Mouse (Mus musculus) midbrain, embryonic 11.5 days (tissue): ENCODE measurements around the gene Hoxa5. TPM values are rescaled to one million over a fixed set of nuclear protein-coding genes. Genes with fewer than 3 reads are reported as not detected.
A peak's percentile ranks its signal among the peaks of the same experiment; 100 is the strongest.

Source experiments
- ATAC-seq: fragments of 200-750 bp; cut with Nextera tagmentation; 2 replicates; pipeline ENCODE4 v1.8.0; 2017; ENCODE audit warnings: moderate TSS enrichment, moderate library complexity; ENCODE audit not compliant: low FRiP score
- DNase-seq: peaks from one replicate; pipeline ENCODE4 v3.0.0; 2015; ENCODE audit warnings: low spot score; ENCODE audit errors: missing footprints
- H3K27ac ChIP-seq: fragments of 300-500 bp; sonication (generic); 2 replicates; pipeline ENCODE4 v1.5.1; 2014; ENCODE audit warnings: low read depth, low read length
- H3K27me3 ChIP-seq: fragments of 300-500 bp; sonication (generic); 2 replicates; pipeline ENCODE4 v1.6.1; 2014; ENCODE audit warnings: mild to moderate bottlenecking, low read length, moderate library complexity, mixed read lengths; ENCODE audit not compliant: control insufficient read depth, insufficient read depth
- H3K36me3 ChIP-seq: fragments of 300-500 bp; sonication (generic); 2 replicates; pipeline ENCODE4 v1.6.1; 2014; ENCODE audit warnings: mild to moderate bottlenecking, low read length, moderate library complexity, mixed read lengths; ENCODE audit not compliant: control insufficient read depth, insufficient read depth
- H3K4me1 ChIP-seq: fragments of 300-500 bp; sonication (generic); 2 replicates; pipeline ENCODE4 v1.6.1; 2014; ENCODE audit warnings: low read length; ENCODE audit not compliant: control insufficient read depth, insufficient read depth
- H3K4me2 ChIP-seq: fragments of 300-500 bp; sonication (generic); 2 replicates; pipeline ENCODE4 v1.6.1; 2014; ENCODE audit warnings: mild to moderate bottlenecking, moderate library complexity
- H3K4me3 ChIP-seq: fragments of 300-500 bp; sonication (generic); 2 replicates; pipeline ENCODE4 v1.5.1; 2014; ENCODE audit warnings: low read depth, low read length
- H3K9ac ChIP-seq: fragments of 300-500 bp; sonication (generic); 2 replicates; pipeline ENCODE4 v1.6.1; 2014; ENCODE audit warnings: low read length
- H3K9me3 ChIP-seq: fragments of 300-500 bp; sonication (generic); 2 replicates; pipeline ENCODE4 v1.6.1; 2016; ENCODE audit warnings: low read length; ENCODE audit not compliant: control insufficient read depth
- WGBS: fragments of 180-500 bp; shearing (Covaris S2); extraction: QIAGEN DNeasy Blood & Tissue Kit; methylation state at CpG from one replicate; pipeline ENCODE4 v1.1.7; 2014; 5-methylcytosine and 5-hydroxymethylcytosine counted together
- polyA plus RNA-seq: library from polyadenylated mRNA; unstranded; fragments of >200 nt; fragmentation: Nextera tagmentation; extraction: Ambion mirVana; gene quantifications from 2 replicates; pipeline ENCODE4 v1.2.1, GENCODE M21; 2014

Hoxa5 gene
- polyA plus RNA-seq, 1 experiment from 2014 or later: not detected

GRCm38 (mm10) chr6:52229558-52230416 lies 25.4 kb upstream of the Hoxa5 start:
- H3K27me3 ChIP-seq: peaks cover 93% of the 10 kb centered on the region
- H3K4me2 ChIP-seq: no peak overlapping the region
- no peak overlapping the region for H3K27ac ChIP-seq
- H3K9ac ChIP-seq: no peak overlapping the region
- no peaks in the 10 kb centered on the region for H3K9me3 ChIP-seq
- DNase-seq: no peak
- ATAC-seq: no peak
- no peaks in the 10 kb centered on the region for H3K36me3 ChIP-seq
- WGBS: 3% methylated on average over 44 of the region's 44 CpGs
- no peaks in the 10 kb centered on the region; the same call in 1 of the 2 replicates for H3K4me1 ChIP-seq
- no peak overlapping the region for H3K4me3 ChIP-seq

DNA sequence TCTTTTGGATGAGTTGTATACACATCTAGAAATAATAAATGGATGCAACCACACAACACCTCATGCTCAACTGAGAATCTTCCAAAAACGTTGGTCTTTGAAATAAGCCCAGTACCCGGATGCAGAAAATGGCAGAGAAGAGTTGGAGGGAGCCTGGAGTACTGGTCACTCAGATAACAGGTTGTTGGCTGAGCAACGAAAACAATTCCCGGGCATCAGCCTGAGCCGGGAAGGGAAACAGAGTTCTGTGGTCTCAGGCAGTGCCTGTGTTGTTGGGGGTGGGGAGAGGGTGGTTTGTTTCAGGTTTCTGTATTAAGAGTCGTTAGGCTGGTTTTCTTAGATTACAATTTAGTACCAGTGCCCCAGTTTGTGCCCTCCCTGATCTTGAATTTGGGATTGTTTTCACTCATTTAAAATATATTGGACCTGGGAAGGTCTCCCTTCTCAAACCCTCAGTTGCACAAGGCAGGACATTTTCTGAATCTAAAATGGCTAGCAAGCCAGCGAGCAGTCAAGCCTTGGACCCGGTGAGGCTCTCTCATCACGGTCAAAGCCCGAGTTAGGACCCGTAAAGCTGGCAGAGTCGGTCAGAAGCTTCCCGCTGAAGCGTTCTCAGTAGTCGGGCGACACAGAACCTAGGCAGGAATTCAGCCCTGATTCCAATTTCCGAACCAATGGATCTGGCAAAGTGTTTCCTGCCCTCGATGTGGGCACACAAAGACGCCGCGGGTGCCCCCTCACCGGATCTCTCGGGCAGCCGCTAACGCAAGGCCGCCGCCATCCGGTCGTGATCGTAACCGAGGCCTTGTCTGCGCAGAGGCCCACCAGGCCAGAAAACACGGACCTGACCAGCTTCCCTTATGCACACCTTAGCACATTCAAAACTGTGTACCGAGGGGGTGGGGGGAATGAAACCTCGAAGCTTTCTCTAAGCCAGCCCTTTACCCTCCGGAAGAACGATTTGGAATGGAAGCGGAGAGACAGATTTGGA lies 24.4 kb upstream of the Hoxa5 start:
- Histone ChIP-seq H3K4me2 (no peak overlapping the region), H3K27me3 (peaks cover 93% of the 10 kb centered on the region), H3K9ac (no peak overlapping the region), H3K4me3 (no peak overlapping the region), H3K27ac (no peak overlapping the region), H3K9me3 (no peaks in the 10 kb centered on the region), H3K36me3 (no peaks in the 10 kb centered on the region), H3K4me1 (no peaks in the 10 kb centered on the region)
- DNase-seq (peak; percentile 97), ATAC-seq (no peak)
- WGBS: 1% methylated on average over 38 of the region's 38 CpGs

- WGBS: 3% methylated on average over 11 of the region's 11 CpGs
- H3K9me3 ChIP-seq: no peaks in the 10 kb centered on the region
- H3K36me3 ChIP-seq: no peaks in the 10 kb centered on the region
- ATAC-seq (no peak), DNase-seq (peak; percentile 93)
- no peak overlapping the region for H3K4me3 ChIP-seq
- peaks cover 93% of the 10 kb centered on the region for H3K27me3 ChIP-seq
- no peak overlapping the region for H3K9ac ChIP-seq
- no peak overlapping the region for H3K27ac ChIP-seq
- H3K4me2 ChIP-seq: no peak overlapping the region
- H3K4me1 ChIP-seq: no peaks in the 10 kb centered on the region
Measured at GRCm38 (mm10) chr6:52227470-52228222, 23.3 kb upstream of the Hoxa5 start.

DNA sequence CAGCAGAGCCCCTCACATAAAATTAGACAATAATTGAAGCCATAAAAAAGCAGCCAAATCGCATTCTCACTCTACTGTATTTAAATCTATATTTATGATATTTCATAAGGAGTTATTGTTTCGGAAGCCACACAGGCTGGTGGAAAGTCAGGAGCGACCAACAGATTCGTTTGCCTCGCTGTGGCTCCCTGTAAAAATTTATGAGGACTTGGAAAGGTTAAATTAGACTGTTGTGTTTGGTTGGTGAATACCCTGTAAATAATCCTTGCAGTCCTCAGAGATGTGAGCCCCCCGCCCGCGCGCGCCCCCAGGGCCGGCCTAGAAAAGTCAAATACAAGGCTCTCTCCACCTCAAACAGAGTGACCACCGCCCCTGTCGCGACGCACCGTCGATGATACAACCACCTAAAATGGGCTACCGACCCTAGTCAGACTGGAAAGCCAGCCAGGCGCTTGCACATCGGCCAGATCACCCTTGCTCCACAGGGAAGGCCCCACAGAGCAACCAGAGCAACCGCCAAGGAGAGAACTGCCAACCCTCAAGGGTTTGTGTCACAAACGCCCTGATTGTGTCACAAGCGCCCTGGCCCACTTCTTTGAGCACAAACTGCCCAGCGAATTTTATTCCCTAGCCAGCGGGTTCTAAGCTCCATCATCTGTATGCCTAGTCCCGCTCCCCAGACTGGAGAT lies 22.3 kb upstream of the Hoxa5 start:
- Histone ChIP-seq H3K4me1 (no peaks in the 10 kb centered on the region), H3K27ac (no peak overlapping the region), H3K9ac (no peak overlapping the region), H3K4me3 (no peak overlapping the region), H3K9me3 (no peaks in the 10 kb centered on the region), H3K27me3 (peaks cover 93% of the 10 kb centered on the region), H3K4me2 (no peak overlapping the region), H3K36me3 (no peaks in the 10 kb centered on the region)
- peak; percentile 96 for DNase-seq
- ATAC-seq: no peak
- WGBS: 3% methylated on average over 26 of the region's 26 CpGs

GRCm38 (mm10) chr6:52225612-52226568 lies 21.5 kb upstream of the Hoxa5 start:
- Histone ChIP-seq H3K27ac (no peak overlapping the region), H3K9me3 (no peaks in the 10 kb centered on the region), H3K4me2 (no peak overlapping the region), H3K9ac (no peak overlapping the region), H3K36me3 (no peaks in the 10 kb centered on the region), H3K27me3 (peaks cover 97% of the 10 kb centered on the region), H3K4me1 (0 out of 2 replicates have a peak, but pooled peaks cover 2% of the 10 kb centered on the region), H3K4me3 (no peak overlapping the region)
- 2% methylated on average over 69 of the region's 69 CpGs for WGBS
- DNase-seq (peak; percentile 95), ATAC-seq (no peak)

DNA sequence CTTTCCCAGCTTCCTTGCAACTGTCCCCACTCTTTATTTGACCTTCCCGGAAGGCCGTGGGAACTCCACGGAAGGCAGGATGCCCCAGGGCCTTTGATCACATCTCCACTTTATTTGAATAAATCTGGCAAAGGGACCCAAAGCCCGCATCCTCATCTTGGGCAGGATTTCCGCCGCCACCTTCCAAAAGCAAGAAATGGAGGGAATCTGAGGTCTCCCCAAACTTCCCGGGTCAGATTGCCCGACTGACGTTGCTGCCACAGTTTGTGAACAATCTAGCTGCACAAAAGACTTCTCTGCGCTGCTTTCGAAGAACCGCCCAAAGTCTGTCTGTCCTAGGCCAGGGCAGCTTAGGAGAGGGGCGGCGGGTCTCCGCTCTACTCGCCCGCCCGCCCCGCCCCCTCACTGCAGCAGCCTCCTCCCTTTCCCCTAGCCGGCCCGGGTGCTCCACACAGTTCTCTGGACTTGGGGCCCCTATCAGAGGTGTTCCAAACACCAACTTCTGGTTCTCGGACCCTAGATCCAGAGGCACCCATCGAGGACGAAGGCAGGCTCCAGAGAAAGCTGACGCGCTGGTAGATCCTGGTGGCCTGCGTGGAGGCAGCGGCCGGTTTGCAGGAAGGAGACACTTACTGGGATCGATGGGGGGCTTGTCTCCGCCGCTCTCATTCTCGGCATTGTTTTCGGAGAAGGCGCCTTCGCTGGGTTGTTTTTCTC lies 20.7 kb upstream of the Hoxa5 start:
- Histone ChIP-seq H3K4me2 (no peak overlapping the region), H3K4me1 (0 out of 2 replicates have a peak, but pooled peaks cover 2% of the 10 kb centered on the region), H3K9ac (no peak overlapping the region), H3K36me3 (no peaks in the 10 kb centered on the region), H3K9me3 (no peaks in the 10 kb centered on the region), H3K27me3 (peaks cover 97% of the 10 kb centered on the region), H3K4me3 (no peak overlapping the region), H3K27ac (no peak overlapping the region)
- ATAC-seq (no peak), DNase-seq (no peak)
- 2% methylated on average over 32 of the region's 36 CpGs for WGBS

DNA sequence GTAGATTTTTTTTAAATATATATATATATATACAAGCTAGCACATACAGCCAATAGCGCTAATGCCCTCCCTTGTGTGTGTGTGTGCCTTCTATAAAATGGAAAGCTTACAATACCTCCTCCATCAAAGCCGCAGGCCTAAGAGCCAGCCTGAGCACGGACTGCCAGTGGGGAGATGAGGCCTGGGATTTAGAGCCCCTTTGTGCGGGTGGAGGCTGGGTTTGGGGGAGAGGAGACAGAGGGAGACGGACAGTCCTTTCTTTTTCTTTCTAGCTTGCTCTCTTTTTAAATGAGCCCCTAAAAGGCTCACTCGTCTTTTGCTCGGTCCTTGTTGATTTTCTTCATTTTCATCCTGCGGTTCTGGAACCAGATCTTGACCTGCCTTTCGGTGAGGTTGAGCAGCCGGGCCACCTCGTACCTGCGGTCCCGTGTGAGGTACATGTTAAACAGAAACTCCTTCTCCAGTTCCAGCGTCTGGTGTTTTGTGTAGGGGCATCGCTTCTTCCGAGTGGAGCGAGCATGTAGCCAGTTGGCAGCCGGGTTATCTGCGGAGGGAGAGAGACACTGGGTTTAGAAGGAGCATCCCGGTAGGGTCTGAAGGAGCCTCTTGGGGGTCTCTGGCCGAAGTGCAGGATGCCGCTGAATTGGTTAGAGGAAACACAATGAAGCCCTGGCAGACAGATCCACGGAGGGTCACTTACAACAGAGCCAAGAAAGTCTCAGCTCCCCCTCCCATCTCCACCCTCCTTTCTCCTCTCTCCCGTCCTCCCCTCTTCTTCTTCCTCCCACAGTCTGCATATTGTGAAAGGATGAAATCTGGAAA lies 19.8 kb upstream of the Hoxa5 start:
- Histone ChIP-seq H3K4me1 (0 out of 2 replicates have a peak, but pooled peaks cover 2% of the 10 kb centered on the region), H3K4me2 (no peak overlapping the region), H3K9ac (no peak overlapping the region), H3K27me3 (peaks cover 98% of the 10 kb centered on the region), H3K4me3 (no peak overlapping the region), H3K9me3 (no peaks in the 10 kb centered on the region), H3K36me3 (no peaks in the 10 kb centered on the region), H3K27ac (no peak overlapping the region)
- no peak for ATAC-seq
- peak; percentile 96 for DNase-seq
- WGBS: 2% methylated on average over 24 of the region's 24 CpGs
